Mouse (Mus musculus) hindbrain, embryonic 11.5 days (tissue): Measurements from ENCODE around the gene Aplp1. TPM values are rescaled to one million over a fixed set of nuclear protein-coding genes. Genes with fewer than 3 reads are reported as not detected.

ENCODE experiments used
- polyA plus RNA-seq: library from polyadenylated mRNA; unstranded; fragments of >200 nt; fragmentation: Nextera tagmentation; extraction: Ambion mirVana; gene quantifications from 2 replicates; pipeline ENCODE4 v1.2.1, GENCODE M21; 2014

The Aplp1 gene
- polyA plus RNA-seq, 1 experiment from 2014 or later = 165 TPM

Other genes with a start within 250 kb of the Aplp1 start
- gene Capns1, start 246.7 kb downstream of the Aplp1 start, polyA plus RNA-seq = 56.3 and 64.0 TPM in 2 replicates
- 171 and 176 TPM in 2 replicates for gene Polr2i, start 213.6 kb downstream of the Aplp1 start, polyA plus RNA-seq
- 278 and 293 TPM in 2 replicates for gene Tbcb, start 213.3 kb downstream of the Aplp1 start, polyA plus RNA-seq
- not detected in 2 replicates for gene Ovol3, start 209.8 kb downstream of the Aplp1 start, polyA plus RNA-seq
- gene Thap8, start 165.4 kb downstream of the Aplp1 start, polyA plus RNA-seq = 0.25 and 0.32 TPM in 2 replicates
- gene Wdr62, start 165.1 kb downstream of the Aplp1 start, polyA plus RNA-seq = 5.9 and 8.5 TPM in 2 replicates
- 66.7 and 78.4 TPM in 2 replicates for gene Clip3, start 153.8 kb downstream of the Aplp1 start, polyA plus RNA-seq
- 82.1 and 85.2 TPM in 2 replicates for gene Alkbh6, start 136.8 kb downstream of the Aplp1 start, polyA plus RNA-seq
- gene Syne4, start 130.7 kb downstream of the Aplp1 start, polyA plus RNA-seq = 17.4 and 18.7 TPM in 2 replicates
- gene E130208F15Rik, start 123.8 kb downstream of the Aplp1 start, polyA plus RNA-seq = 1.4 and 3.3 TPM in 2 replicates
- 20.9 and 23.2 TPM in 2 replicates for gene Sdhaf1, start 121.6 kb downstream of the Aplp1 start, polyA plus RNA-seq
- gene Lrfn3, start 82.8 kb downstream of the Aplp1 start, polyA plus RNA-seq = 5.3 and 6.8 TPM in 2 replicates
- 19.3 and 23.1 TPM in 2 replicates for gene Tyrobp, start 31.8 kb downstream of the Aplp1 start, polyA plus RNA-seq
- 0.39 and 0.62 TPM in 2 replicates for gene Hcst, start 25.7 kb downstream of the Aplp1 start, polyA plus RNA-seq
- gene Nfkbid, start 23.8 kb downstream of the Aplp1 start, polyA plus RNA-seq = 1.5 and 1.8 TPM in 2 replicates
- 18.6 and 25.8 TPM in 2 replicates for gene Kirrel2, start 12.2 kb upstream of the Aplp1 start, polyA plus RNA-seq
- 3.3 and 4.5 TPM in 2 replicates for gene Nphs1, start 12.8 kb upstream of the Aplp1 start, polyA plus RNA-seq
- not detected in 2 replicates for gene Prodh2, start 48.1 kb upstream of the Aplp1 start, polyA plus RNA-seq
- 41.4 and 41.9 TPM in 2 replicates for gene Arhgap33, start 89.5 kb upstream of the Aplp1 start, polyA plus RNA-seq
- gene Hspb6, start 106.6 kb upstream of the Aplp1 start, polyA plus RNA-seq = 3.5 and 4.0 TPM in 2 replicates
- 11.4 and 18.4 TPM in 2 replicates for gene Proser3, start 106.8 kb upstream of the Aplp1 start, polyA plus RNA-seq
- gene Lin37, start 114.3 kb upstream of the Aplp1 start, polyA plus RNA-seq = 44.7 and 48.3 TPM in 2 replicates
- 83.0 and 100.0 TPM in 2 replicates for gene U2af1l4, start 117.8 kb upstream of the Aplp1 start, polyA plus RNA-seq
- 7.8 and 9.8 TPM in 2 replicates for gene Gm49396, start 117.8 kb upstream of the Aplp1 start, polyA plus RNA-seq
- gene Psenen, start 118.1 kb upstream of the Aplp1 start, polyA plus RNA-seq = 104 and 105 TPM in 2 replicates
- 3.0 and 3.6 TPM in 2 replicates for gene Igflr1, start 119.9 kb upstream of the Aplp1 start, polyA plus RNA-seq
- gene Kmt2b, start 143.2 kb upstream of the Aplp1 start, polyA plus RNA-seq = 11.1 and 13.2 TPM in 2 replicates
- gene Zbtb32, start 153.4 kb upstream of the Aplp1 start, polyA plus RNA-seq = 0.24 and 1.2 TPM in 2 replicates
- 0.54 and 1.2 TPM in 2 replicates for gene Upk1a, start 167.3 kb upstream of the Aplp1 start, polyA plus RNA-seq
- gene Cox6b1, start 180.6 kb upstream of the Aplp1 start, polyA plus RNA-seq = 816 and 817 TPM in 2 replicates
- not detected in 2 replicates for gene Etv2, start 190.3 kb upstream of the Aplp1 start, polyA plus RNA-seq
- gene Rbm42, start 204.8 kb upstream of the Aplp1 start, polyA plus RNA-seq = 119 and 123 TPM in 2 replicates
- gene Haus5, start 219.5 kb upstream of the Aplp1 start, polyA plus RNA-seq = 40.3 and 41.8 TPM in 2 replicates
- not detected in 2 replicates for gene Pmis2, start 226.1 kb upstream of the Aplp1 start, polyA plus RNA-seq